Mouse (Mus musculus) effector memory CD4-positive, alpha-beta T cell, adult 5 months (primary cell): ENCODE results near the gene Tmed1. TPM values are rescaled to one million over a fixed set of nuclear protein-coding genes. Genes with fewer than 3 reads are reported as not detected.

Experiments
- polyA plus RNA-seq: library from polyadenylated mRNA; unstranded; fragments of 100-300 nt; shearing (Covaris generic); gene quantifications from one replicate; pipeline ENCODE4 v1.2.1, GENCODE M21; 2017

The Tmed1 gene
- 5.4 TPM for polyA plus RNA-seq

DNA sequence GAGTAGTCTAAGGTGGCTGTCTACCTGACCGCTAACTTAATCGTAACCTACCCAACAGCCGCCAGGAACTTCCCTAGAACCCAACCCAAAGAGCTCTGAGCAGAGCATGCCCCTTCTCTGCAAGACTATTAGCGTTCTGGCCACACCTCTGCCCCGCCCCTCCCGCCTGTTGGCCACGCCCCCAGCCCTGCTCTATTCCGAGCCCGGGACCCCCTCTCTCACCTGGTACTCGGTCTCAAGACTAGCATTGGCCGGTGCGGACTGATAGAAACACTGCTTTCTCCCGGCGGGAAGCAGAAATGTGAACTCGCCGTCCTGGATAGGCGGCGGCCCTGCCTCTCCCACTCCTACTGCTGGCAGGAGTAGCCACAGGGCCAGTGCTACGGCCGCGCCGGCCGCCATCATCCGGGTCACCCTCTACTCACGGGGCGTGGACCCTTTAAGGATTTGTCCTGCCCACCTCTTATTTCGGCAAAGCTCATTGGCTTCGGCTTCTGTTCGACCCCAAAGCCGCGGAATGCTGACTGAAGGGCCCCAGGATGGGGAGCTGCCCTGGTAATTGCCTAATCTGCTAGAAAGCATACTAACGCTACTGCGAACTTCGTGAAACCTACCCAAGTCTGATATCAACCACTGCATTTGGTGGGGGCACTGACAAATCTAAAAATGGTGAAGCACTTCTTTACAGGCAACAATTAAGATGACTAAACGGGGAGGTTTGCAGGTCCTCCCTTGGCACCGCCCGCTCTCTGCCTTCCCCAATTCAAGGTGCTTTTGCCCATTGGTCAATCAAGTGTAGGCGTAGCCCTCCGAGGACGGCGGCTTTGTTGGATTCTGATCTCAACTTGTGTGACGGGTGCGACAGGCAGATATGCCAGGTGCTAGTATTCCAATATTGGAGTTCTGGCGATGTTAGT lies at the start of gene Tmed1:
Gene Tmed1 (minus strand): TSS at position 481 of the 917 bp plus-strand sequence.

DNA sequence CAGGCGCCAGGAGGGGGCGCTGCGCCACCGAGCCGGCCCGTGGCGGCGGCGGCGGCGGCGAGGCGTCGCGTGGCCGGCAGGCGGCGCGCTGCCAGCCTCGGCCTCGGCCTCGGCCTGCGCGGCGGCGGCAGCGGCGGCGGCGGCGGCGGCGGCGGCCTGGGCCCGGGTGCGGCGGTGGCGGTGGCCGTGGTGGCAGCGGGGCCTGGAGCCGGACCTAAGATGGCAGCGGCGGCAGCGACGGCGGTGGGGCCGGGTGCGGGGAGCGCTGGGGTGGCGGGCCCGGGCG lies 36.7 kb upstream of the Tmed1 start, which contains the start of gene Carm1:
Gene Carm1 (plus strand): TSS at position 106 of the 286 bp plus-strand sequence.

DNA sequence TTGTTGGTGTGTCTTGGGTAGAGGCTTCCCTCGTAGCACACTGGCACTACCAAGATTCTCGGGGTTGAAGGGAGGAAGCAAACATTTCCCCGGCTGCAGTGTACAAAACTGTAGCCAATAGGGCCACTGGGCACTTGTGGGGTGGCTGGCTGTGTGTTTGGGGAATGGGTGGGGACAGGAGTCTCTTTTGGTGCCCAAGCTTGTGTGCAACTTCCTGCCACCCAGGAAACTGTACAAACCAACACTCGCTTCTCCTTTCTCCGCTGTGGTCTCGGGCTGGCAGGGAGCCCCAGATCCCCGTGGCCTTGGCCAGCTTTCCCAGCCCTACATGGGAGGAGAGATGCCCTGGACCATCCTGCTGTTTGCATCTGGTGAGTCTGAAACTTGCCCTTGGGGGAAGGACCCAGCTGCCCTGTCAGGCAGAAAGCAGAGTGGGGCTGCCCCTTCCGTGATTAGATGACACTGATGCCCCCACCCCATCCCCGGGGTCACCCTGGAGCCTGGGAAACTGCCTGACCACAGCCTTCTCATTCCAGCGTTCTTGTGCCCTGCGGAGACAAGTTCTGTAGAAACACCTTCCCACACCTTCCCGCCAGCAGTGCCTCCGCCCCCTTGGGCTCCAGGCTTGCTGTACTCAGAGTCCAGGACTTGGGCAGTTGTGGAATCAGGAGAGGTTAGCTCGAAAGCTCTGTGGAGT lies 16.0 kb upstream of the Tmed1 start, which contains the start of gene AB124611:
Gene AB124611 (plus strand): TSS at position 240 of the 697 bp plus-strand sequence.

Other genes starting within 250 kb of the Tmed1 start
- gene Atg4d, start 245.0 kb downstream of the Tmed1 start, polyA plus RNA-seq, result 68.1 TPM
- gene Kri1, start 222.3 kb downstream of the Tmed1 start, polyA plus RNA-seq, result 25.7 TPM
- gene Cdkn2d, start 218.8 kb downstream of the Tmed1 start, polyA plus RNA-seq, result 50.4 TPM
- gene Ap1m2, start 197.9 kb downstream of the Tmed1 start, polyA plus RNA-seq, result 1.1 TPM
- gene Slc44a2, start 189.6 kb downstream of the Tmed1 start, polyA plus RNA-seq, result 292 TPM
- gene Ilf3, start 142.4 kb downstream of the Tmed1 start, polyA plus RNA-seq, result 58.8 TPM
- gene Qtrt1, start 98.4 kb downstream of the Tmed1 start, polyA plus RNA-seq, result 49.9 TPM
- gene Dnm2, start 85.3 kb downstream of the Tmed1 start, polyA plus RNA-seq, result 262 TPM
- 52.1 TPM for gene AB124611, start 15.9 kb upstream of the Tmed1 start, polyA plus RNA-seq
- 44.2 TPM for gene Carm1, start 36.6 kb upstream of the Tmed1 start, polyA plus RNA-seq
- 16.6 TPM for gene Timm29, start 82.5 kb upstream of the Tmed1 start, polyA plus RNA-seq
- 11.6 TPM for gene Yipf2, start 82.6 kb upstream of the Tmed1 start, polyA plus RNA-seq
- 55.9 TPM for gene Smarca4, start 105.9 kb upstream of the Tmed1 start, polyA plus RNA-seq
- gene Ldlr, start 213.2 kb upstream of the Tmed1 start, polyA plus RNA-seq, result 47.5 TPM